Mouse (Mus musculus) bone marrow, adult 2 months (tissue): ENCODE measurements around the gene Rdh16.
"Not testable (repeated sequence)": the region's sequence is repeated elsewhere in the genome, so short reads cannot be mapped to it uniquely, and the experiment has no call there.

Experiments used
- CTCF ChIP-seq: fragments of 200-500 bp; IDR thresholded peaks from 2 replicates; pipeline ENCODE4 v1.5.1; 2011; ENCODE audit warnings: low read length, control low read depth; ENCODE audit not compliant: control insufficient read depth, insufficient read depth
- POLR2A ChIP-seq: fragments of 200-500 bp; IDR thresholded peaks from 2 replicates; pipeline ENCODE4 v1.6.1; 2011; ENCODE audit warnings: low read depth, mild to moderate bottlenecking, control low read depth, low read length, borderline replicate concordance; ENCODE audit not compliant: control insufficient read depth

DNA sequence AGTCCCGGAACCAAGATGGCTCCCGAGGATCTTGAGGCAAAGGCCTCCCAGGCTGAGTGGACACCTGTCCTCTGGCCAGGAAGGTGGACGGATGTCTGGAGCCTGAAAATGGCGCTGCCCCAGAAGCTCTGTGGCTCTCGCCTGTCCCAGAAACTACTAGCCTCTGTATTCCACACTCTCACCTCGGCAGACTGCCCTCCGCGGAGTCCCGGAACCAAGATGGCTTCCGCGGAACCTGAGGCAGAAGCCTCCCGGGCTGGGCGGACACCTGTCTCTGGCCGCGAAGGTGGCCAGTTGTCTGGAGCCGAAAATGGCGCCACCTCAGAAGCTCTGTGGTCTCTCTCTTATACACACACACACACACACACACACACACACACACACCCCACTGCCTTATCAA, 18.6 kb upstream of the Rdh16 start:
- not testable (repeated sequence) for TF ChIP-seq POLR2A, CTCF
